Mouse (Mus musculus) heart, embryonic 14.5 days (tissue): ENCODE data around the gene Tmem181a. TPM values are rescaled to one million over a fixed set of nuclear protein-coding genes. Genes with fewer than 3 reads are reported as not detected.
"Not testable (repeated sequence)": the region's sequence is repeated elsewhere in the genome, so short reads cannot be mapped to it uniquely, and the experiment has no call there.

Experiments
- ATAC-seq: fragments of 200-750 bp; cut with Nextera tagmentation; 2 replicates; pipeline ENCODE4 v1.8.0; 2017; ENCODE audit warnings: low read depth, moderate TSS enrichment; ENCODE audit not compliant: insufficient number of reproducible peaks, insufficient read depth, low FRiP score
- H3K27ac ChIP-seq, 2 experiments: fragments of 200-500 bp in 1 of 2; fragments of 300-500 bp in 1 of 2; sonication (generic) in 1 of 2; replicated peaks in 1 of 2; 2 replicates each; pipeline ENCODE4 v1.5.1; 2012 to 2014; ENCODE audit warnings: low read depth in 2 of 2, low read length in 2 of 2, control low read depth in 1 of 2, mild to moderate bottlenecking in 1 of 2, mixed read lengths in 1 of 2; ENCODE audit not compliant: control insufficient read depth in 1 of 2, insufficient read depth in 1 of 2
- H3K27me3 ChIP-seq: fragments of 300-500 bp; sonication (generic); 2 replicates; pipeline ENCODE4 v1.6.1; 2014; ENCODE audit warnings: mild to moderate bottlenecking, low read length, control low read depth; ENCODE audit not compliant: control insufficient read depth, insufficient read depth
- H3K36me3 ChIP-seq: fragments of 300-500 bp; sonication (generic); 2 replicates; pipeline ENCODE4 v1.6.1; 2014; ENCODE audit warnings: mild to moderate bottlenecking, control low read depth, low read length, mixed read lengths; ENCODE audit not compliant: control insufficient read depth, insufficient read depth
- H3K4me1 ChIP-seq, 2 experiments: fragments of 200-500 bp in 1 of 2; fragments of 300-500 bp in 1 of 2; sonication (generic) in 1 of 2; 2 replicates each; pipeline ENCODE4 v1.6.1; 2012 to 2014; ENCODE audit warnings: low read length in 2 of 2, control low read depth in 1 of 2, mixed read lengths in 1 of 2; ENCODE audit not compliant: control insufficient read depth in 2 of 2, insufficient read depth in 2 of 2
- H3K4me2 ChIP-seq: fragments of 300-500 bp; sonication (generic); 2 replicates; pipeline ENCODE4 v1.6.1; 2014; ENCODE audit warnings: mild to moderate bottlenecking, low read length
- H3K4me3 ChIP-seq, 2 experiments: fragments of 200-500 bp in 1 of 2; fragments of 300-500 bp in 1 of 2; sonication (generic) in 1 of 2; 2 replicates each; pipeline ENCODE4 v1.5.1; 2012 to 2014; ENCODE audit warnings: low read length in 2 of 2, mild to moderate bottlenecking in 2 of 2, control low read depth in 1 of 2, low read depth in 1 of 2, moderate library complexity in 1 of 2; ENCODE audit not compliant: control insufficient read depth in 1 of 2, insufficient read depth in 1 of 2
- H3K9ac ChIP-seq: fragments of 300-500 bp; sonication (generic); 2 replicates; pipeline ENCODE4 v1.6.1; 2014; ENCODE audit warnings: mild to moderate bottlenecking, low read length
- H3K9me3 ChIP-seq: fragments of 300-500 bp; sonication (generic); 2 replicates; pipeline ENCODE4 v1.6.1; 2016; ENCODE audit warnings: low read length, control low read depth; ENCODE audit not compliant: control insufficient read depth
- WGBS: fragments of 180-500 bp; shearing (Covaris S2); extraction: QIAGEN DNeasy Blood & Tissue Kit; methylation state at CpG from one replicate; pipeline ENCODE4 v1.1.7; 2014; 5-methylcytosine and 5-hydroxymethylcytosine counted together
- polyA plus RNA-seq: library from polyadenylated mRNA; unstranded; fragments of >200 nt; fragmentation: Nextera tagmentation; extraction: Ambion mirVana; gene quantifications from 2 replicates; pipeline ENCODE4 v1.2.1, GENCODE M21; 2014

Gene Tmem181a
- polyA plus RNA-seq, 1 experiment from 2014 or later = 18.8 TPM

- H3K27ac ChIP-seq, H3K27me3 ChIP-seq, H3K4me1 ChIP-seq, H3K9me3 ChIP-seq, H3K36me3 ChIP-seq: not testable (repeated sequence)
- Histone ChIP-seq H3K4me3 (peak overlapping the region; percentile 54 to 63), H3K9ac (peak overlapping the region; percentile 78), H3K4me2 (peak overlapping the region; percentile 68)
- under 1% methylated on average over 48 of the region's 84 CpGs for WGBS
- ATAC-seq = peak; percentile 70
These were observed 13.5 kb downstream of the Tmem181a start for GRCm38 (mm10) chr17:6269876-6270831.

DNA sequence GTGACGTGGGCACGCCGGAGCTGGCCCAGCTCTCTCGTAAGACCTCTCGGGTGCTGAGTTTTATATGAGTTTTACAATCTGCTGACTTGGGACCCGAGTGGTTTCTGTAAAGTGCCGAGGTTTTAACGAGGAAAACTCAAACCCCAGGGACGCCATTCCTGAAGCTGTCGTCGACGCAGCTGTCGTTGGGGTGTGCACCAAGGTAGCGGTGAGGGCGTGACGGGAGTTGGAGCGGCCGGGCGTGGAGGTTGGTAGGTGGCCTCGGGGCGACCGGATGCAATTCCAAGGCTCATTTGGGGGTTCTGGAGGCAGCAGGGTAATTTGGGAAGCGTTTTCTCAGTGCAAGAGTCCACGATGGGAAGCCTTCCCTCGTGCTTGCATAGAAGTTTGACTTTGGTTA, 14.2 kb downstream of the Tmem181a start:
- H3K27me3 ChIP-seq, H3K27ac ChIP-seq, H3K36me3 ChIP-seq, H3K4me1 ChIP-seq, ATAC-seq, H3K9me3 ChIP-seq: not testable (repeated sequence)
- under 1% methylated on average over 22 of the region's 25 CpGs for WGBS
- Histone ChIP-seq H3K4me2 (peak overlapping the region; percentile 68), H3K4me3 (peak overlapping the region; percentile 54 to 63), H3K9ac (peak overlapping the region; percentile 78)

- H3K9me3 ChIP-seq, H3K36me3 ChIP-seq, ATAC-seq, H3K27ac ChIP-seq, H3K4me2 ChIP-seq, H3K4me3 ChIP-seq, H3K9ac ChIP-seq, H3K27me3 ChIP-seq, H3K4me1 ChIP-seq: not testable (repeated sequence)
- 83% methylated on average over 6 of the region's 6 CpGs for WGBS
These were observed 15.3 kb downstream of the Tmem181a start for GRCm38 (mm10) chr17:6271970-6272369.

- H3K4me3 ChIP-seq, H3K27ac ChIP-seq, H3K9me3 ChIP-seq, H3K36me3 ChIP-seq, ATAC-seq, H3K4me2 ChIP-seq, H3K27me3 ChIP-seq, H3K9ac ChIP-seq, H3K4me1 ChIP-seq: not testable (repeated sequence)
- 89% methylated on average over 4 of the region's 6 CpGs for WGBS
These were observed 18.0 kb downstream of the Tmem181a start for GRCm38 (mm10) chr17:6274693-6275092.

- 62% methylated on average over 8 of the region's 8 CpGs for WGBS
- not testable (repeated sequence) for H3K27ac ChIP-seq, H3K36me3 ChIP-seq, H3K27me3 ChIP-seq, H3K9me3 ChIP-seq, H3K4me3 ChIP-seq, H3K4me2 ChIP-seq, ATAC-seq, H3K9ac ChIP-seq, H3K4me1 ChIP-seq
These were observed 22.5 kb downstream of the Tmem181a start for GRCm38 (mm10) chr17:6279205-6279604.

GRCm38 (mm10) chr17:6279772-6280171, 23.1 kb downstream of the Tmem181a start:
- not testable (repeated sequence) for H3K36me3 ChIP-seq, H3K4me2 ChIP-seq, H3K27me3 ChIP-seq, H3K4me1 ChIP-seq, ATAC-seq, H3K4me3 ChIP-seq, H3K9me3 ChIP-seq, H3K9ac ChIP-seq, H3K27ac ChIP-seq
- 83% methylated on average over 5 of the region's 10 CpGs for WGBS

DNA sequence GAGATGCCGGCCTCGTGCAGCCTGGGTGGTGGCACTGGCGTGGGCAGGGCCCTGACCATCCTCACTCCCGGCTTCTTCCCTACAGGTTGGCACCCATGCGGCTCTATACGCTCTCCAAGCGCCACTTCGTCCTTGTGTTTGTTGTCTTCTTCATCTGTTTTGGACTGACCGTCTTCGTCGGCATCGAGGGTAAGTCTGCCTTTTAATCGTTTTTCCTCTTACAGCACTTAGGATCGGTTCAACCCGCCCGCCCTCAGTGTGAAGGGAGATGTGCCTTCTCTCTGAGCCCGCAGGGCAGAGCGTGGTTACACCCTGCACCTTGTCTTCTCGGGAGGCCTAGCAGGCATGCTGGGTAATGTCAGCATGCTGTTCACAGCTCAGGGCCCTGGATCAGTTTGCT, 23.9 kb downstream of the Tmem181a start:
- H3K27ac ChIP-seq, ATAC-seq, H3K9ac ChIP-seq, H3K9me3 ChIP-seq, H3K4me3 ChIP-seq, H3K36me3 ChIP-seq, H3K4me1 ChIP-seq, H3K27me3 ChIP-seq, H3K4me2 ChIP-seq: not testable (repeated sequence)
- WGBS = 92% methylated on average over 16 of the region's 19 CpGs

DNA sequence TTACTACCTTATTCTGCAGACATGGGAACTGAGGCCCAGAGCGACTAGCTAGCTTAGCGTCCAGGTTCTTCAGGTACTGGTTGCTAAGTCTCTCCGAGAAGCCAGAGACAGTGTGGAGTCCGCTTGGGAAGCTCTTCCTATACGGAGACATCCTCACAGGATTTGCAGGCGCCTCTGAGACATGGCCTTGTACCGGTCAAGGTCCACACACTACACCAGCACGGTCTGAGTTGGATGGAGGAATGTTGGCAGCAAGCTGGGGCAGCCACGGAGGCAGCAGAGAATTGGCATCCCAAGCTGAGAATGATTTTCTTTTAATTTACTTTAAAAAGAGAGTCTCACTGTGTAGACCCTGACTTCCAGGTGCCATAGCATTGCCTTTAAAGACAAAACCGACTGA, 26.5 kb downstream of the Tmem181a start:
- WGBS = 88% methylated on average over 7 of the region's 10 CpGs
- not testable (repeated sequence) for H3K36me3 ChIP-seq

More for the DNA sequence above, 26.5 kb downstream of the Tmem181a start:
- H3K9ac ChIP-seq, H3K27me3 ChIP-seq, H3K27ac ChIP-seq, ATAC-seq, H3K4me3 ChIP-seq, H3K9me3 ChIP-seq, H3K4me2 ChIP-seq, H3K4me1 ChIP-seq: not testable (repeated sequence)
